Mouse (Mus musculus): ENCODE results near the gene Unc93b1. TPM values are rescaled to one million over a fixed set of nuclear protein-coding genes. Genes with fewer than 3 reads are reported as not detected.

Unc93b1 gene
- polyA plus RNA-seq, 1 experiment = 25.4 TPM

DNA sequence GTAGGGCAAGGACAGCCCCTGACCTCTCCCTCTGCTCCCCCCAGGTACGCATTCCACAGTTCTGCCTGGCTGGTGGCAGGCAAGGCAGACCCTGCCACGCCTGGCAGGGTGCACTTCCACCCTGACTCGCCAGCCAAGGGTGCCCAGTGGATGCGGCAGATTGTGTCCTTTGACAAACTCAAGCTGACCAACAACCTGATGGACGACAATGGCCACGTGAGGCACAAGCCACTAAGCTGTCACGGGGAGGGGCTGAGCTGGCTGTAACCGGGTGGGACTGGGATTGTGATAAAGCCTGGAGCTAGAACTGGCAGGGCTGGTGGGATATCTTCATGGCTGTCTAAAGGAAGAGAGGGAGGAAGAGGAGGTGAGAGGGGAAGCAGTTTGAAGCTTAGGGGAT, 62.2 kb downstream of the Unc93b1 start:
- Histone ChIP-seq H3K4me3 (ENCODE audit: insufficient read depth, low read depth, low read length) (no peak overlapping the region), H3K27ac (replicated peaks; ENCODE audit: low read depth, low read length) (no peak overlapping the region), H3K4me1 (ENCODE audit: control insufficient read depth, insufficient read depth, insufficient read length, low read length) (peaks cover 5% of the 10 kb centered on the region)

DNA sequence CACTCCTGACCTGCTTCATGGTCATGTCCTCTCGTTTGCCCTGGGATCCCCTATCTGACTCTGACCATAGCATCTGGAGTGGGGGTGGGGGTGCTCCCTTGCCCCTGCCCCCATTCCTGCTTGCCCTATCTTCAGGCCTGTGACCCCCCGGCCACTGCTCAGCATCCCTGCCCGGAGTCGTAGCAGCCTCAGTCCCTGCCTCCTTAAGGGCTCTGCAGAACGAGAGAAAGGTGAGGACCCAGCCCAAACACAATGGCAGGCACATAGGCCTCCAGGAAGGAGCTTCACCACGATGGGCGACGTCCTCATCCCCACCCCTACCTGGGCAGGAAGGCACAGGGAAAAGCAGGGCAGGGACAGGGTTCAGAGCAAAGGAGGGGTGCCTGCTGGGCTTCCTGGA, 63.3 kb downstream of the Unc93b1 start:
- H3K4me3 ChIP-seq (ENCODE audit: insufficient read depth, low read depth, low read length) = no peak overlapping the region
- peaks cover 5% of the 10 kb centered on the region for H3K4me1 ChIP-seq (ENCODE audit: control insufficient read depth, insufficient read depth, insufficient read length, low read length)

More for the DNA sequence above, 63.3 kb downstream of the Unc93b1 start:
- H3K27ac ChIP-seq (replicated peaks; ENCODE audit: low read depth, low read length) = no peak overlapping the region

Other genes with a start within 250 kb of the Unc93b1 start
- gene Lrp5, start 248.6 kb upstream of the Unc93b1 start, polyA plus RNA-seq (2012; ENCODE audit: insufficient read depth, insufficient read length, missing spikeins) = 13.2 TPM in 2 replicates
- 5.3 and 6.6 TPM in 2 replicates for gene 1810055G02Rik, start 226.9 kb upstream of the Unc93b1 start, polyA plus RNA-seq (2012; ENCODE audit: insufficient read depth, insufficient read length, missing spikeins)
- gene Kmt5b, start 167.8 kb upstream of the Unc93b1 start, polyA plus RNA-seq (2012; ENCODE audit: insufficient read depth, insufficient read length, missing spikeins) = 15.9 and 20.4 TPM in 2 replicates
- 6.9 and 11.2 TPM in 2 replicates for gene Chka, start 83.4 kb upstream of the Unc93b1 start, polyA plus RNA-seq (2012; ENCODE audit: insufficient read depth, insufficient read length, missing spikeins)
- 5.3 and 7.7 TPM in 2 replicates for gene Tcirg1, start 28.1 kb upstream of the Unc93b1 start, polyA plus RNA-seq (2012; ENCODE audit: insufficient read depth, insufficient read length, missing spikeins)
- 1,010 and 1,143 TPM in 2 replicates for gene Ndufs8, start 22.4 kb upstream of the Unc93b1 start, polyA plus RNA-seq (2012; ENCODE audit: insufficient read depth, insufficient read length, missing spikeins)
- gene Aldh3b1, start 5.4 kb upstream of the Unc93b1 start, polyA plus RNA-seq (2012; ENCODE audit: insufficient read depth, insufficient read length, missing spikeins) = 1.8 and 2.2 TPM in 2 replicates
- gene Aldh3b3, start 23.5 kb downstream of the Unc93b1 start, polyA plus RNA-seq (2012; ENCODE audit: insufficient read depth, insufficient read length, missing spikeins) = not detected in 2 replicates
- gene Aldh3b2, start 37.1 kb downstream of the Unc93b1 start, polyA plus RNA-seq (2012; ENCODE audit: insufficient read depth, insufficient read length, missing spikeins) = 6.9 and 13.4 TPM in 2 replicates
- gene Acy3, start 51.4 kb downstream of the Unc93b1 start, polyA plus RNA-seq (2012; ENCODE audit: insufficient read depth, insufficient read length, missing spikeins) = 33.3 and 40.6 TPM in 2 replicates
- not detected in 2 replicates for gene Tbx10, start 57.6 kb downstream of the Unc93b1 start, polyA plus RNA-seq (2012; ENCODE audit: insufficient read depth, insufficient read length, missing spikeins)
- 24.5 and 49.5 TPM in 2 replicates for gene Nudt8, start 65.4 kb downstream of the Unc93b1 start, polyA plus RNA-seq (2012; ENCODE audit: insufficient read depth, insufficient read length, missing spikeins)
- gene Gm49405, start 65.4 kb downstream of the Unc93b1 start, polyA plus RNA-seq (2012; ENCODE audit: insufficient read depth, insufficient read length, missing spikeins) = not detected in 2 replicates
- 1.1 and 1.8 TPM in 2 replicates for gene Doc2g, start 68.1 kb downstream of the Unc93b1 start, polyA plus RNA-seq (2012; ENCODE audit: insufficient read depth, insufficient read length, missing spikeins)
- 1,127 and 1,213 TPM in 2 replicates for gene Ndufv1, start 77.6 kb downstream of the Unc93b1 start, polyA plus RNA-seq (2012; ENCODE audit: insufficient read depth, insufficient read length, missing spikeins)
- 362 and 451 TPM in 2 replicates for gene Gstp1, start 102.8 kb downstream of the Unc93b1 start, polyA plus RNA-seq (2012; ENCODE audit: insufficient read depth, insufficient read length, missing spikeins)
- gene Gstp2, start 110.8 kb downstream of the Unc93b1 start, polyA plus RNA-seq (2012; ENCODE audit: insufficient read depth, insufficient read length, missing spikeins) = 14.8 and 26.0 TPM in 2 replicates
- gene Gstp3, start 124.4 kb downstream of the Unc93b1 start, polyA plus RNA-seq (2012; ENCODE audit: insufficient read depth, insufficient read length, missing spikeins) = 2.3 and 4.2 TPM in 2 replicates
- gene Cabp2, start 146.4 kb downstream of the Unc93b1 start, polyA plus RNA-seq (2012; ENCODE audit: insufficient read depth, insufficient read length, missing spikeins) = not detected in 2 replicates
- gene Cdk2ap2, start 162.0 kb downstream of the Unc93b1 start, polyA plus RNA-seq (2012; ENCODE audit: insufficient read depth, insufficient read length, missing spikeins) = 78.5 and 101 TPM in 2 replicates
- gene Pitpnm1, start 164.8 kb downstream of the Unc93b1 start, polyA plus RNA-seq (2012; ENCODE audit: insufficient read depth, insufficient read length, missing spikeins) = 14.8 and 17.2 TPM in 2 replicates
- gene Aip, start 190.7 kb downstream of the Unc93b1 start, polyA plus RNA-seq (2012; ENCODE audit: insufficient read depth, insufficient read length, missing spikeins) = 62.7 and 65.2 TPM in 2 replicates
- not detected in 2 replicates for gene Gpr152, start 204.6 kb downstream of the Unc93b1 start, polyA plus RNA-seq (2012; ENCODE audit: insufficient read depth, insufficient read length, missing spikeins)
- not detected in 2 replicates for gene Cabp4, start 208.8 kb downstream of the Unc93b1 start, polyA plus RNA-seq (2012; ENCODE audit: insufficient read depth, insufficient read length, missing spikeins)
- gene Coro1b, start 213.4 kb downstream of the Unc93b1 start, polyA plus RNA-seq (2012; ENCODE audit: insufficient read depth, insufficient read length, missing spikeins) = 103 and 112 TPM in 2 replicates
- gene Ptprcap, start 218.4 kb downstream of the Unc93b1 start, polyA plus RNA-seq (2012; ENCODE audit: insufficient read depth, insufficient read length, missing spikeins) = 1.3 and 3.3 TPM in 2 replicates
- 17.2 and 17.7 TPM in 2 replicates for gene Rps6kb2, start 228.2 kb downstream of the Unc93b1 start, polyA plus RNA-seq (2012; ENCODE audit: insufficient read depth, insufficient read length, missing spikeins)
- gene Carns1, start 240.3 kb downstream of the Unc93b1 start, polyA plus RNA-seq (2012; ENCODE audit: insufficient read depth, insufficient read length, missing spikeins) = 2.1 and 3.1 TPM in 2 replicates

Measured in brown adipose tissue, adult 24 weeks (tissue).